Mouse (Mus musculus) lung, adult 2 months (tissue): ENCODE measurements at regions not wholly inside any gene's neighbourhood (a gene's known extent, or its start where the extent isn't known, plus 50 kb on each side); places are given as distances from the start of the nearest gene placed in this dataset.

Experiments used
- CTCF ChIP-seq: fragments of 200-500 bp; IDR thresholded peaks from 2 replicates; pipeline ENCODE4 v1.5.1; 2011; ENCODE audit warnings: mild to moderate bottlenecking, low read length, control low read depth; ENCODE audit not compliant: insufficient read depth
- POLR2A ChIP-seq: fragments of 200-500 bp; IDR thresholded peaks from 2 replicates; pipeline ENCODE4 v1.6.1; 2011; ENCODE audit warnings: low read depth, mild to moderate bottlenecking, control low read depth, low read length, borderline replicate concordance; ENCODE audit errors: extremely low read depth

DNA sequence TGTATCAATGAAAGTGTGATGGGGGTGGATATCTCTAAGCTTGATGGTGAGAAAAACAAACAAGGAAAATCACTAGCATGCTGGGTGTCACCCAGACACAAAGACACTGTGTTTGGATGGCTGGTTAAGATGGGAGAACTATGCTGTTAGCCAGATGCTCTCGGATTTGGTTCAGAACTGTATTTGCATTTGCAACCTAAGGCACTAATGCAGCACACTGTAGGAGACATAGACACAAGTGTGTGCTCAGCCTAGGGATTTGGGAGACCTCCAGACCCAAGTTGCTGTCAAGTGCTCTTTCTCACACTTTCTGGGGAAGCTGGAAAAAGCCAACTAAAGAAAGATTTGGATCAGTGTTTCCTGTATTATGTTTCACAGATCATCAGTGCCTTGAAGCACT is 173.1 kb upstream of the Prkcq start:
- TF ChIP-seq CTCF (no peak), POLR2A (no peak)
